Mouse (Mus musculus): ENCODE data around the gene Thbs1. TPM values are rescaled to one million over a fixed set of nuclear protein-coding genes. Genes with fewer than 3 reads are reported as not detected.
"Not testable (repeated sequence)": the region's sequence is repeated elsewhere in the genome, so short reads cannot be mapped to it uniquely, and the experiment has no call there.

Thbs1 gene
- polyA plus RNA-seq, 1 experiment from 2014 or later: 77.4 TPM

DNA sequence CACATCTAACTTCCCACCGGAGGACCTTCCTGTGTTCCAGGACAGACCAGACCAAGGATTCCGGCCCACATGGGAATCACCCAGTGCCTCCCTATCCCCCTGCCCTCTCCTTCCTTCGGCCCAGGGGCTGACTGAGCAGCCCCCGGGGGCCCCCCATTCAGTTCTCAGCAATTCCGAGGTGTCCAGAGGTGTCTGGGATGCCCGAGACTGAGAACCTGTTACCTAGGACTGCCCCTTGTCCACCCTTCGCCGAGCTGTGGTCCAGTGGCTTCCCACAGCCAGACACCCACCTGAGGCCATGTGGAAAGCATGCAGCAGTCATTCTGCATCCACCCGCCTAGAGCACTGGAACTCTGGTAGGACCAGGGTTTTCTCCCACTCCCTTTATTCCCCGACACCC, 30.0 kb downstream of the Thbs1 start:
- 86% methylated on average over 10 of the region's 10 CpGs for WGBS
- Histone ChIP-seq H3K4me1 (ENCODE audit: control insufficient read depth, insufficient read depth, low read length) (no peaks in the 10 kb centered on the region; the same call in 1 of the 2 replicates), H3K9ac (ENCODE audit: low read depth, low read length) (no peak overlapping the region), H3K4me2 (ENCODE audit: low read depth, low read length) (no peak overlapping the region), H3K36me3 (ENCODE audit: control insufficient read depth, insufficient read depth, low read length) (no peaks in the 10 kb centered on the region), H3K27me3 (replicated peaks; ENCODE audit: control insufficient read depth, insufficient read depth, low read length) (no peaks in the 10 kb centered on the region), H3K4me3 (ENCODE audit: low read depth, low read length) (no peak overlapping the region), H3K9me3 (ENCODE audit: control insufficient read depth, low read length) (no peaks in the 10 kb centered on the region), H3K27ac (replicated peaks; ENCODE audit: low read depth, low read length) (no peak overlapping the region)
- ATAC-seq (ENCODE audit: low read depth) (no peak), DNase-seq (ENCODE audit: low spot score) (no peak)

DNA sequence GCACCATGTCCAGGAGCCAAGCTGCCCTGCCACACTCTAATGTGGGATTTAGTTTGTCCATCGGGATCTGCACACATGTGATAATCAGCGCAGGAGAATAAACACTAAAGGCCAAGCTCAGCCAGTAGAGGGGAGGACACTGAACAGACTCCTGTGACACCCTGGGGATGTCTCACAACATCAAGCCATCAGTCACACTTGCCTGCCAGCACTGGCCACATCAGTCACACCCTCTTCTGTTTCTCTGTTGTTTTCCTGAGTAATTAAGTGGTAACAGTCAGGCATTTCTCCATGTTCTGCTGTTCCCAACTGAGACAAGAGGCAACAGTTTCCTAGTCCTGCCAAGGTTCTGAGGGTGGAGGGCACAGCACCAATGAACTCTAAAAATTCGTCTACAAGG, 36.1 kb downstream of the Thbs1 start:
- not testable (repeated sequence) for H3K4me1 ChIP-seq (ENCODE audit: control insufficient read depth, insufficient read depth, low read length); H3K27me3 ChIP-seq (replicated peaks; ENCODE audit: control insufficient read depth, insufficient read depth, low read length); H3K4me3 ChIP-seq (ENCODE audit: low read depth, low read length); H3K36me3 ChIP-seq (ENCODE audit: control insufficient read depth, insufficient read depth, low read length); ATAC-seq (ENCODE audit: low read depth); H3K4me2 ChIP-seq (ENCODE audit: low read depth, low read length); H3K9me3 ChIP-seq (ENCODE audit: control insufficient read depth, low read length); H3K9ac ChIP-seq (ENCODE audit: low read depth, low read length); H3K27ac ChIP-seq (replicated peaks; ENCODE audit: low read depth, low read length); DNase-seq (ENCODE audit: low spot score)
- 65% methylated on average over 3 of the region's 3 CpGs for WGBS

DNA sequence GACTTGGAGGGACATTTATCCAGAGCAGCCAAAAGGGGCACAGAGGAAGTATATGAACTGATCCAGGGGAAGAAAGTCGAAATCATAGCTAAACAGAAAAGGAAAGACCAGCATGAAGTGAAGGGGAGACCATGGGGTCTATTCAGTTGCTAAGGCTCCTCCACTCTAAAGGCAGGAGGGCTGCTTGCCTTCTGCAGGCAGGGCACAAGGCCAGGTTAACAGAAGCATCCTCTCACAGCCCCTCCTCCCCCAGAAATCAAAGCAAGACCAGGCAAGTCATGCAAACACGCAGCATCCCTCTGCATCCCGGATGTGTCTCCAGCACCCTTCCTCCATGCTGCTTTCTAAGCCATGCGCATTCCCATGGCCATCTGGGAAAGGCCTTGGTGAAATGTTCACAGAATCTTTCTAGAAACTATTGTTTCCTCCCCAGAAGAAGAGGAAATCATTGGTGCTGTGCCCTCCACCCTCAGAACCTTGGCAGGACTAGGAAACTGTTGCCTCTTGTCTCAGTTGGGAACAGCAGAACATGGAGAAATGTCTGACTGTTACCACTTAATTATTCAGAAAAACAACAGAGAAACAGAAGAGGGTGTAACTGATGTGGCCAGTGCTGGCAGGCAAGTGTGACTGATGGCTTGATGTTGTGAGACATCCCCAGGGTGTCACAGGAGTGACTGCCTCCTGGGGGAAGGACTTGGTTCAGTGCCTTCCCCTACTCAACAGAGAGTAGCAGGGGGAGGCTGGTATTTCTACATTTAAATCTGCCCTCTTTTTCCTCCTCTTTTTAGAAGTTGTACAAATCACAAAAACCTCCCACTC, 36.9 kb downstream of the Thbs1 start:
- DNase-seq (ENCODE audit: low spot score) (no peak), ATAC-seq (ENCODE audit: low read depth) (no peak)
- H3K27ac ChIP-seq (replicated peaks; ENCODE audit: low read depth, low read length): no peak overlapping the region
- 67% methylated on average over 4 of the region's 4 CpGs for WGBS
- no peaks in the 10 kb centered on the region for H3K27me3 ChIP-seq (replicated peaks; ENCODE audit: control insufficient read depth, insufficient read depth, low read length)
- no peak overlapping the region for H3K9ac ChIP-seq (ENCODE audit: low read depth, low read length)
- H3K4me1 ChIP-seq (ENCODE audit: control insufficient read depth, insufficient read depth, low read length): peaks cover 5% of the 10 kb centered on the region
- no peak overlapping the region for H3K4me3 ChIP-seq (ENCODE audit: low read depth, low read length)
- no peak overlapping the region for H3K4me2 ChIP-seq (ENCODE audit: low read depth, low read length)
- no peaks in the 10 kb centered on the region for H3K36me3 ChIP-seq (ENCODE audit: control insufficient read depth, insufficient read depth, low read length)
- H3K9me3 ChIP-seq (ENCODE audit: control insufficient read depth, low read length): no peaks in the 10 kb centered on the region

DNA sequence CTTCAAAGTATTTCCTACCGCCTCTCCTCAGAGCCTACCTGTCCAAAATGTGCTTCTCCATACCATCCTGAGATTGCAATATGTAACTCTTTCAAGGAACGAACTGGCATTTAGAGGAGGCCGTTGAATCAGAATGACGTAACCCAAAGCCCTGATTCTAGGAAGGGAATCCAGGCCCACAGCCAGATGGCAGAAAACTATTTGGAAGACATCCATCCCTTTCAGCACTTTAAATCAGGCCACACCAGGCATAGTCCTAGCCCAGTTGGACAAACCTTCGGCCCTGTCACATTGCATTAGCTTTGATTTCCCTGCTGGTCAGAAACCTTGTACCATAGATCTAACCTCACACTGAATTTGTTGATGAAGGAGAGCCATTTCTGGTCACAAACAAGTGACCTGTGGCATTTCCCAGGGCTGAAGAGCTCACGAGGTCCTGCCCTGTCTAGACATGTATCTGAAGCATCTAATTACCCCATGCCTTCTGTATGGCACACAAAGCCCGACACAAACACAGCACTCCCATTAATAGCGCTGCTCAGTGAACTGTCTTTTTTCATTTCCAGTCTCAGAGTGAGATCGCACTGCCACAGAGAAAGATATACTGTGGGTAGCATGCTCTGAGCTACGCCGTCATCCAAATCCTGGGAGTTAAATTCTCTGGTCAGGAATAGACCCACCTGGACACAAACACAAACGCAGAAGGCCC, 38.3 kb downstream of the Thbs1 start:
- no peaks in the 10 kb centered on the region for H3K36me3 ChIP-seq (ENCODE audit: control insufficient read depth, insufficient read depth, low read length)
- DNase-seq (ENCODE audit: low spot score): peak; percentile 77
- H3K4me3 ChIP-seq (ENCODE audit: low read depth, low read length): no peak overlapping the region
- no peak overlapping the region for H3K27ac ChIP-seq (replicated peaks; ENCODE audit: low read depth, low read length)
- peak; percentile 70; the same call in 1 of the 2 replicates for ATAC-seq (ENCODE audit: low read depth)
- H3K27me3 ChIP-seq (replicated peaks; ENCODE audit: control insufficient read depth, insufficient read depth, low read length): no peaks in the 10 kb centered on the region
- H3K4me1 ChIP-seq (ENCODE audit: control insufficient read depth, insufficient read depth, low read length): peaks cover 5% of the 10 kb centered on the region
- H3K9ac ChIP-seq (ENCODE audit: low read depth, low read length): no peak overlapping the region
- H3K9me3 ChIP-seq (ENCODE audit: control insufficient read depth, low read length): no peaks in the 10 kb centered on the region
- no peak overlapping the region for H3K4me2 ChIP-seq (ENCODE audit: low read depth, low read length)
- WGBS: 53% methylated on average over 12 of the region's 12 CpGs

DNA sequence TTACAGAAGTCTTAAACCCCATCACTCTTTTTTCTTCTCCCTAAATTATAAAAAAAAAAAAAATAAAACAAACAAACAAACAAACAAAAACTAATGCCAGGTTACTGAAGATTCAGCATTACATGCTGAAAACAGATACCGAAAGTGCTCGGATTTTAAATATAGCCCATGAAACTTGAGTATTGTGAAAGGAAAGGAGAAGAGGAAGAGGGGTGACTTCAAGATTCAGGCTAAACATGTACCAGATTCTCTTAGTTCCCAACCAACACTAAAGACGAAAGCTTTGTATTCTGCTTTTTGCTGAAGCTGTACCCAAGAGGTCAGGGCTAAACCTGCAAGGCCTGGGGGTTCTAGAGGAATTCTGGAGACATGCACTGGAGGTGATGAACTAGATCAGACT, 46.4 kb downstream of the Thbs1 start:
- H3K9me3 ChIP-seq (ENCODE audit: control insufficient read depth, low read length): no peaks in the 10 kb centered on the region
- no peak overlapping the region for H3K9ac ChIP-seq (ENCODE audit: low read depth, low read length)
- WGBS: 60% methylated on average over 3 of the region's 3 CpGs
- DNase-seq (ENCODE audit: low spot score) (no peak), ATAC-seq (ENCODE audit: low read depth) (no peak)
- no peak overlapping the region for H3K4me3 ChIP-seq (ENCODE audit: low read depth, low read length)
- no peaks in the 10 kb centered on the region for H3K36me3 ChIP-seq (ENCODE audit: control insufficient read depth, insufficient read depth, low read length)
- peak overlapping the region; percentile 13; the same call in 1 of the 2 replicates for H3K27ac ChIP-seq (replicated peaks; ENCODE audit: low read depth, low read length)
- H3K27me3 ChIP-seq (replicated peaks; ENCODE audit: control insufficient read depth, insufficient read depth, low read length): no peaks in the 10 kb centered on the region
- no peak overlapping the region for H3K4me2 ChIP-seq (ENCODE audit: low read depth, low read length)
- H3K4me1 ChIP-seq (ENCODE audit: control insufficient read depth, insufficient read depth, low read length): peaks cover 35% of the 10 kb centered on the region

DNA sequence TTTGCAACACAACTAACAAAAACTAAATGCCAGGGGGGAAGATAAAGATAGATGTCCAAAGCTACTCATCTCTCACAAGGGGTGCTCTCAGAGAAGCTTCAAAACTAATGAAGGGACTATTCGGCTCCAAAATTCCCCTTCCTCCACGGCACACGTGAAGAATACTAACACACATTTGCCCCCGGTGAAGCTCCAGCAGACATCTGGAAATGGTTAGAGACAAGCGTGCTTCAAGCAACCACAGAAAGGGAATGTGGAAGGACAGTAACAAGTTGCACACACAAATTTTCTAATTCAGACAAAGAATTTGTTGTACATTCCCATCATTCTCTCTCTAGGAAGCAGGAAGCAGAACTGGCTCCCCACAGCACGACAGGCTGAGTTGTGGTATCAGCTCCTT, 47.5 kb downstream of the Thbs1 start:
- Histone ChIP-seq H3K27ac (replicated peaks; ENCODE audit: low read depth, low read length) (peak overlapping the region; percentile 67; the same call in 1 of the 2 replicates), H3K27me3 (replicated peaks; ENCODE audit: control insufficient read depth, insufficient read depth, low read length) (no peaks in the 10 kb centered on the region), H3K4me2 (ENCODE audit: low read depth, low read length) (0 out of 2 replicates have a peak overlapping the region, but pooled peaks have one; percentile 4), H3K9me3 (ENCODE audit: control insufficient read depth, low read length) (no peaks in the 10 kb centered on the region), H3K4me1 (ENCODE audit: control insufficient read depth, insufficient read depth, low read length) (peaks cover 35% of the 10 kb centered on the region), H3K9ac (ENCODE audit: low read depth, low read length) (no peak overlapping the region), H3K4me3 (ENCODE audit: low read depth, low read length) (no peak overlapping the region), H3K36me3 (ENCODE audit: control insufficient read depth, insufficient read depth, low read length) (no peaks in the 10 kb centered on the region)
- no peak for ATAC-seq (ENCODE audit: low read depth)
- WGBS: 19% methylated on average over 6 of the region's 6 CpGs
- peak; percentile 88 for DNase-seq (ENCODE audit: low spot score)

DNA sequence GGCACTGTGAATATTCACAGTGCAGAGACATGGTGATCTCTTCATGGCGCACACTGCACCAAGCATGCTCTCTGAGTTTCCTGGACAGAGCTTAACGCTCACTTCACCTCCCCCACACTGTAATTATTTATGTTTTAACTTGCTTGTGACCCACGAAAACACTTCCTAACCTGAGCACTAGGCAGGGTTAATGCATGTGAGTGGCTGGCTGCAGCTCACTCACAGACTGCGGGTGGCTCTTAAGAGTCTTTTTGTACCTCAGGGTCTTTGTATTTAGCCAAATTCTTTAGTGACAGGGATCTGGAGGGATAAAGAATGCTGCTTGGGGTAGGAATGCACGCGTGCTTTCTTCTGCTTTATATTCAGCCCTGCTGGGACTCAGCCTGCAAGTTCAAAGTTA, 48.9 kb downstream of the Thbs1 start:
- no peaks in the 10 kb centered on the region for H3K9me3 ChIP-seq (ENCODE audit: control insufficient read depth, low read length)
- no peaks in the 10 kb centered on the region for H3K27me3 ChIP-seq (replicated peaks; ENCODE audit: control insufficient read depth, insufficient read depth, low read length)
- 18% methylated on average over 6 of the region's 6 CpGs for WGBS
- H3K4me3 ChIP-seq (ENCODE audit: low read depth, low read length): no peak overlapping the region
- DNase-seq (ENCODE audit: low spot score) (peak; percentile 67), ATAC-seq (ENCODE audit: low read depth) (peak; percentile 71)
- H3K36me3 ChIP-seq (ENCODE audit: control insufficient read depth, insufficient read depth, low read length): no peaks in the 10 kb centered on the region
- H3K4me2 ChIP-seq (ENCODE audit: low read depth, low read length): no peak overlapping the region; the same call in 1 of the 2 replicates
- H3K4me1 ChIP-seq (ENCODE audit: control insufficient read depth, insufficient read depth, low read length): peaks cover 35% of the 10 kb centered on the region
- H3K9ac ChIP-seq (ENCODE audit: low read depth, low read length): no peak overlapping the region
- H3K27ac ChIP-seq (replicated peaks; ENCODE audit: low read depth, low read length): peak overlapping the region; percentile 67

DNA sequence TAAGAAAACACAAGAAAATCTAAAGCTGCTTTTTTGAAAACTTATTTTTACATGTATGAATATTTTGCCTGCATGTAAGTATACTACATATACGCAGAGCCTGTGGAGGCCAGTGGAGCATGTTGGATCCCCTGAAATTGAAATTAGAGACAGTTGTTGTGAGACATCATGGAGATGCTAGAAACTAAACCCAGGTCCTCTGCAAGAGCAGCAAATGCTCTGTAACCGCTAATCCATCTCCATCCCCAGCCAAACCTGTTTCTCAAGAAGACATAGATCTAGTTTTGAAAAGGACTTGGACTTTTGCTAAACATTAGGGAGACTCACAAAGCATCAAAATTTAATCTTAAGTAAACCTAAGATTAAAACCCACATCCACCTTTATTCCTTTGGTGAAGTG, 49.3 kb downstream of the Thbs1 start:
- no peak overlapping the region for H3K4me3 ChIP-seq (ENCODE audit: low read depth, low read length)
- no peaks in the 10 kb centered on the region for H3K36me3 ChIP-seq (ENCODE audit: control insufficient read depth, insufficient read depth, low read length)
- DNase-seq (ENCODE audit: low spot score): peak; percentile 75
- no peaks in the 10 kb centered on the region for H3K27me3 ChIP-seq (replicated peaks; ENCODE audit: control insufficient read depth, insufficient read depth, low read length)
- H3K4me1 ChIP-seq (ENCODE audit: control insufficient read depth, insufficient read depth, low read length): peaks cover 35% of the 10 kb centered on the region
- no peaks in the 10 kb centered on the region for H3K9me3 ChIP-seq (ENCODE audit: control insufficient read depth, low read length)
- H3K27ac ChIP-seq (replicated peaks; ENCODE audit: low read depth, low read length): peak overlapping the region; percentile 67
- no peak overlapping the region for H3K9ac ChIP-seq (ENCODE audit: low read depth, low read length)
- no peak for ATAC-seq (ENCODE audit: low read depth)
- 60% methylated on average over 2 of the region's 2 CpGs for WGBS
- H3K4me2 ChIP-seq (ENCODE audit: low read depth, low read length): no peak overlapping the region

Measured in embryonic facial prominence, embryonic 14.5 days (tissue).